Mouse (Mus musculus) liver, postnatal 0 days (tissue): Measurements from ENCODE around the gene Magt1.

Experiments
- CTCF ChIP-seq: sonication (generic); IDR thresholded peaks from 2 replicates; pipeline ENCODE4 v1.5.1; 2016; ENCODE audit warnings: antibody characterized with exemption, low read depth
- EP300 ChIP-seq: IDR thresholded peaks from 2 replicates; pipeline ENCODE4 v1.6.1; 2016; ENCODE audit warnings: antibody characterized with exemption, low read depth, mild to moderate bottlenecking

GRCm38 (mm10) chrX:106035727-106036126, 24.0 kb upstream of the Magt1 start:
- TF ChIP-seq CTCF (no peak), EP300 (no peak)
